Mouse (Mus musculus) kidney, postnatal 0 days (tissue): ENCODE measurements around the gene Gramd1a. TPM values are rescaled to one million over a fixed set of nuclear protein-coding genes. Genes with fewer than 3 reads are reported as not detected.

Experiments used
- ATAC-seq: fragments of 200-750 bp; cut with Nextera tagmentation; replicated peaks from 2 replicates; pipeline ENCODE4 v1.8.0; 2017; ENCODE audit warnings: low read depth, moderate number of reproducible peaks, moderate TSS enrichment, moderate library complexity; ENCODE audit not compliant: low FRiP score
- DNase-seq: peaks from one replicate; pipeline ENCODE4 v3.0.0-alpha.2; 2016; ENCODE audit warnings: low spot score
- H3K27ac ChIP-seq: fragments of 300-500 bp; sonication (generic); 2 replicates; pipeline ENCODE4 v1.5.1; 2014; ENCODE audit warnings: mild to moderate bottlenecking
- H3K27me3 ChIP-seq: fragments of 300-500 bp; sonication (generic); 2 replicates; pipeline ENCODE4 v1.6.1; 2014; ENCODE audit warnings: low read length, mixed read lengths; ENCODE audit not compliant: insufficient read depth
- H3K36me3 ChIP-seq: fragments of 300-500 bp; sonication (generic); 2 replicates; pipeline ENCODE4 v1.6.1; 2014; ENCODE audit warnings: low read length, mixed read lengths; ENCODE audit not compliant: insufficient read depth
- H3K4me1 ChIP-seq: fragments of 300-500 bp; sonication (generic); replicated peaks from 2 replicates; pipeline ENCODE4 v1.6.1; 2014; ENCODE audit warnings: antibody characterized with exemption, low read length, mixed read lengths; ENCODE audit not compliant: insufficient read depth
- H3K4me2 ChIP-seq: fragments of 300-500 bp; sonication (generic); 2 replicates; pipeline ENCODE4 v1.6.1; 2014; ENCODE audit warnings: mild to moderate bottlenecking, low read length, moderate library complexity, mixed read lengths
- H3K4me3 ChIP-seq: fragments of 300-500 bp; sonication (generic); replicated peaks from 2 replicates; pipeline ENCODE4 v1.5.1; 2014; ENCODE audit warnings: low read depth, low read length
- H3K9ac ChIP-seq: fragments of 300-500 bp; sonication (generic); 2 replicates; pipeline ENCODE4 v1.6.1; 2014; ENCODE audit warnings: low read depth, low read length
- H3K9me3 ChIP-seq: fragments of 300-500 bp; sonication (generic); replicated peaks from 2 replicates; pipeline ENCODE4 v1.6.1; 2016; ENCODE audit warnings: low read length, inconsistent platforms, mixed read lengths
- CTCF ChIP-seq: IDR thresholded peaks from 2 replicates; pipeline ENCODE4 v1.5.1; 2016; ENCODE audit warnings: antibody characterized with exemption, low read depth, mild to moderate bottlenecking, moderate library complexity
- WGBS: fragments of 180-500 bp; shearing (Covaris S2); extraction: QIAGEN DNeasy Blood & Tissue Kit; methylation state at CpG from one replicate; pipeline ENCODE4 v1.1.7; 2014; 5-methylcytosine and 5-hydroxymethylcytosine counted together
- polyA plus RNA-seq: library from polyadenylated mRNA; unstranded; fragments of >200 nt; fragmentation: Nextera tagmentation; extraction: Ambion mirVana; gene quantifications from 2 replicates; pipeline ENCODE4 v1.2.1, GENCODE M21; 2015

Gramd1a gene
- polyA plus RNA-seq: 36.2 and 36.3 TPM in 2 replicates

- peak; percentile 31; the same call in 1 of the 2 replicates for ATAC-seq
- Histone ChIP-seq H3K4me2 (0 out of 2 replicates have a peak within 1 kb of the TSS, but pooled peaks have one; percentile 18), H3K27me3 (no peaks in the 10 kb centered on the region), H3K4me1 (peaks cover 15% of the 10 kb centered on the region; the same call in 1 of the 2 replicates), H3K9ac (no peak within 1 kb of the TSS), H3K4me3 (no peak within 1 kb of the TSS), H3K36me3 (no peaks in the 10 kb centered on the region), H3K27ac (peak within 1 kb of the TSS; percentile 62), H3K9me3 (no peaks in the 10 kb centered on the region)
- peak; percentile 84 for DNase-seq
- 57% methylated on average over 5 of the region's 5 CpGs for WGBS
- TF ChIP-seq CTCF: no peak
Observed at GRCm38 (mm10) chr7:31155296-31156033, at the start of gene Gramd1a. Gramd1a (minus strand) TSS chr7:31155896.

GRCm38 (mm10) chr7:31195591-31196307 is 40.1 kb upstream of the Gramd1a start:
- no peak for TF ChIP-seq CTCF
- peak; percentile 82; the same call in 1 of the 2 replicates for ATAC-seq
- Histone ChIP-seq H3K27me3 (no peaks in the 10 kb centered on the region), H3K4me1 (no peaks in the 10 kb centered on the region), H3K9ac (no peak overlapping the region), H3K4me3 (no peak overlapping the region), H3K27ac (no peak overlapping the region), H3K4me2 (no peak overlapping the region), H3K36me3 (no peaks in the 10 kb centered on the region), H3K9me3 (no peaks in the 10 kb centered on the region)
- DNase-seq: no peak
- 64% methylated on average over 3 of the region's 3 CpGs for WGBS

GRCm38 (mm10) chr7:31184711-31185110 is 29.0 kb upstream of the Gramd1a start:
- Histone ChIP-seq H3K27me3 (no peaks in the 10 kb centered on the region; the same call in 1 of the 2 replicates), H3K9me3 (no peaks in the 10 kb centered on the region; the same call in 1 of the 2 replicates), H3K4me3 (no peak overlapping the region), H3K4me1 (no peaks in the 10 kb centered on the region), H3K36me3 (no peaks in the 10 kb centered on the region), H3K4me2 (no peak overlapping the region), H3K27ac (no peak overlapping the region), H3K9ac (no peak overlapping the region)
- ATAC-seq (no peak), DNase-seq (no peak)
- TF ChIP-seq CTCF: no peak
- 74% methylated on average over 4 of the region's 4 CpGs for WGBS

GRCm38 (mm10) chr7:31182863-31183262 is 27.2 kb upstream of the Gramd1a start:
- Histone ChIP-seq H3K9me3 (no peaks in the 10 kb centered on the region; the same call in 1 of the 2 replicates), H3K27me3 (no peaks in the 10 kb centered on the region; the same call in 1 of the 2 replicates), H3K36me3 (no peaks in the 10 kb centered on the region), H3K4me1 (no peaks in the 10 kb centered on the region), H3K4me3 (no peak overlapping the region), H3K9ac (no peak overlapping the region), H3K27ac (no peak overlapping the region), H3K4me2 (no peak overlapping the region)
- ATAC-seq: no peak
- TF ChIP-seq CTCF: peak; percentile 58
- 46% methylated on average over 2 of the region's 2 CpGs for WGBS
- DNase-seq: no peak

GRCm38 (mm10) chr7:31176886-31177763 is 21.4 kb upstream of the Gramd1a start:
- Histone ChIP-seq H3K9ac (no peak overlapping the region), H3K27ac (no peak overlapping the region), H3K9me3 (no peaks in the 10 kb centered on the region), H3K4me2 (peak overlapping the region; percentile 45; the same call in 1 of the 2 replicates), H3K4me1 (no peaks in the 10 kb centered on the region), H3K36me3 (no peaks in the 10 kb centered on the region), H3K4me3 (no peak overlapping the region), H3K27me3 (0 out of 2 replicates have a peak, but pooled peaks cover 3% of the 10 kb centered on the region)
- DNase-seq: peak; percentile 92
- TF ChIP-seq CTCF: peak; percentile 94
- ATAC-seq: peak; percentile 54; the same call in 1 of the 2 replicates
- 19% methylated on average over 22 of the region's 22 CpGs for WGBS
